Mouse (Mus musculus): ENCODE measurements at regions not wholly inside any gene's neighbourhood (a gene's known extent, or its start where the extent isn't known, plus 50 kb on each side); places are given as distances from the start of the nearest gene placed in this dataset.

GRCm38 (mm10) chr16:66086499-66086898 is 271.4 kb downstream of the Vgll3 start:
- intact Hi-C loops (cut with DNase I) = loop anchor here (10.0 kb wide), 1 partner anchor 372 kb away; no protein-coding TSS in a partner anchor

GRCm38 (mm10) chr16:66092766-66093165 is 277.7 kb downstream of the Vgll3 start:
- intact Hi-C loops (cut with DNase I) = no loop called here

DNA sequence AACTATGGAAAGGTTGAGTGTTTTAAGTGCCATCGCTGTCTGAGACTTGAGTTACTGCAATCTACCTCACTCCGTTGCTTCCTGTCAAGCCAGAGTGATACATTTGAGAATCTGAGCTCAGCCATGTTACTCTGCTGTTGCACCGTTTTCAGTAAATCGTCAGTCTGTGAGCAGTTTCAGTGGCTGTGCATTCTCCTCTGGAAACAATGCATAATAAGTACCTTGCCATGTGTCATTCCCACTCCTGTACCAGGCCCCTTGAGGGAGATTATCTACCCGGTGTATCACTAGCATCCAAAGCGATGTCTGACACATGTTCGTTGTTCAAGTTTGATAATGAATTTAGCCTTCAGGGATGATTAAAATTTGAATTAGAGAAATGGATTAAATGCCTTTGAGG is 280.6 kb downstream of the Vgll3 start:
- intact Hi-C loops (cut with DNase I) = no loop called here

DNA sequence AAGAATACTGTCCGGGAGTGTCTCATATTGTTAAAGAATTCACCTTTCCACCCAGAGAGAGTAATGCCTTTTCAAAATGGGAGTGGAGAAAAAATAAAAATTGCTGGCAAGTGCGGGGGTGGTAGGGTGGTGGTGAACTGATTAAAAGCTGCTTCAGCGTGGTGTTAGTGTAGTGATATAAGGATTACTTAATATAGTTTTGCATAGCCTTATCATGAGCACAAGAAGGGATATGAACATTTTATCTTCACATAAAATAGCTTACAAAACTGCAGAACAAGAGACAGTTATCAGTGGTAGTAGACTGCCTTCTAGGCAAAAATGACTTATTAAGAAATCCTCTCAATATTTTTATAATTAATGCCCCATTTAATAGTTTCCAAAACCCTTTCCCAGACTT is 302.9 kb downstream of the Vgll3 start:
- intact Hi-C loops (cut with DNase I) = no loop called here

DNA sequence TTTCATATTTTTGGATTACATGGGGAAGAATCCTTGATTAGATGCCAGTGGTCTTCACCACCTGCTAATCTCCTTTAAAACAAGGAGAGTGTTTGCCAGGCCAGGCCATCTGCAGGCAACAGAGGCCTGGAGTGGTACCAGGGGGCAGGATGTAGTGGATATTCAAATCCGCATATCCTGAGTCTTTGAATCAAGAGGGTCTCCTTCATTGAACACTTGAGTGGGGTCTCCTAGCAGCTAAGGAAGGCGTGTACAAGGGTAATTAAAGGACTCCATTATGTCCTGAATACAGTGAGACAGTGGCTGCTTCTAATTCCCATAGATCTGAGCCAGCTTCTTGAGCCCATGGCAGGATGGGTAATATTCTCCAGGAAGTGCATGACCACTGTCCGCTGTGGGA is 322.7 kb downstream of the Vgll3 start:
- intact Hi-C loops (cut with DNase I) = no loop called here

- intact Hi-C loops (cut with DNase I) = no loop called here
Observed at GRCm38 (mm10) chr16:66144765-66145164, 329.7 kb downstream of the Vgll3 start.

DNA sequence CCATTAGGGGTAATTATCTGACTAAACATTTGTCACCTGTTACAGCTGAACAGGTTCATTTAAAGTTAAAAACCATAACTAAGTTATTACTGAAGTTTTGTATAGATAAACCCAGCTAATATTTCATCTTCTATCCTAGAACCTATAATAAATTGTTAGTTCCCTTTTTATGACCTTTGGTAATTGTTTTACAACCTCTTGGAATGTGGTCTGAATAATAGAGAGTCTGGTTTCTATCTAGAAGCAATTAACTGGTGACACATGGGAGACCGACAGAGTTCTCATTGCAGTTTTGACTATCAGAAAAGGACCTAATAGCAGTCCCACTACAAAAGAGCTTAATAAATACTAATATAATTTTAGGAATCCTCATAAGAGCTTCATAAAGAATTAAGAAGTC is 330.2 kb downstream of the Vgll3 start:
- intact Hi-C loops (cut with DNase I) = no loop called here

GRCm38 (mm10) chr16:66168289-66168688 is 353.2 kb downstream of the Vgll3 start:
- intact Hi-C loops (cut with DNase I) = no loop called here

GRCm38 (mm10) chr16:66190801-66191200 is 375.7 kb downstream of the Vgll3 start:
- intact Hi-C loops (cut with DNase I) = no loop called here

DNA sequence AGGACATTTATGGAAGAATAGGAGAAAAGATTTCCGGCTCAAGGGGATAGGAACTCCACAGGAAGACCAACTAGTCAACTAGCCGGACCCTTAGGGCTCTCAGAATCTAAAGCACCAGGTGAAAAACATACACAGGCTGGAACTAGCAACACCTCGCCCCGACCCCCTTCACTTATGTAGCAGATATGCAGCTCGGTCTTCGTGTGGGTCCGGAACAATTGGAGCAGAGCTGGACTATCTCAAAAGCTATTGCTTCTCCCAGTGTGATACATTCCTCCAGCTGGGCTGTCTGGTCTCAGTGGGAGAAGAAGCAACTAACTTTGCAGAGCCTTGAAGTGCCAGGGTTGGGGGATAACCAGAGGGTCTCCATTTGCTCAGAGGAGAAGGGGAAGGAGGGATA is 386.3 kb downstream of the Vgll3 start:
- intact Hi-C loops (cut with DNase I) = no loop called here
